Mouse (Mus musculus) thymus, adult 2 months (tissue): ENCODE results near the gene Bcas3.

ENCODE experiments used
- CTCF ChIP-seq: fragments of 200-500 bp; IDR thresholded peaks from 2 replicates; pipeline ENCODE4 v1.5.1; 2012; ENCODE audit warnings: mild to moderate bottlenecking, control low read depth, low read length, moderate library complexity, borderline replicate concordance; ENCODE audit not compliant: control insufficient read depth, poor library complexity, insufficient read depth; ENCODE audit errors: extremely low read depth
- POLR2A ChIP-seq: fragments of 200-500 bp; IDR thresholded peaks from 2 replicates; pipeline ENCODE4 v1.6.1; 2012; ENCODE audit warnings: mild to moderate bottlenecking, low read length, control low read depth, moderate library complexity; ENCODE audit not compliant: control insufficient read depth, poor library complexity, insufficient read depth; ENCODE audit errors: extremely low read depth

GRCm38 (mm10) chr11:85323567-85324330 lies 29.2 kb upstream of the Bcas3 start:
- TF ChIP-seq CTCF (no peak), POLR2A (no peak)
